Comparison of ENCODE assay signal across 18 mouse cellular contexts in genomic region chrX:159915125-159915524, GRCm38 (mm10).
DNase-seq lines count a peak whose midpoint lies in the region; ATAC-seq and TF ChIP-seq lines count a peak whose summit lies in the region.
"Had no signal": no experiment of that assay in that cellular context is flagged by ENCODE, and none has a peak within 500 bp of the region (broad histone marks: within the 10 kb centered on the region; RNA-seq: fewer than 3 reads in every experiment).

No protein-coding gene starts in this region.

- H3K4me2 ChIP-seq in forebrain, postnatal 0 days (ENCODE audit: low read depth) = no peak overlapping the region
- H3K4me2 ChIP-seq in forebrain, embryonic 15.5 days (replicated peaks) = no peak overlapping the region
- H3K4me2 ChIP-seq in neural tube, embryonic 15.5 days = no peak overlapping the region
- H3K4me2 ChIP-seq: hindbrain, embryonic 12.5 days; liver, embryonic 15.5 days; neural tube, embryonic 12.5 days had no signal

- TF ChIP-seq CTCF in forebrain, postnatal 0 days (IDR thresholded peaks at IDR 0.05; ENCODE audit: low read depth) = peak; percentile 33
- peak; percentile 69 for TF ChIP-seq CTCF in layer of hippocampus, adult 2 months (conservative IDR thresholded peaks at IDR 0.05)

- no peak for ATAC-seq in forebrain, postnatal 0 days
- ATAC-seq in forebrain, embryonic 15.5 days (replicated peaks) = no peak
- no peak for ATAC-seq in neural tube, embryonic 15.5 days (ENCODE audit: low FRiP score)
- ATAC-seq: inflammation-experienced regulatory T-cells, adult 6 months had no signal

- DNase-seq in forebrain, postnatal 0 days = peak; percentile 11
- DNase-seq in layer of hippocampus, adult 2 months (ENCODE audit: low spot score in 2 of 2) = no peak
- DNase-seq in layer of hippocampus, adult 11-12 months (ENCODE audit: low spot score) = no peak
- peak; percentile 24 for DNase-seq in 416B (ENCODE audit: low read depth)
- peak; percentile 14 for DNase-seq in NIH3T3 (ENCODE audit: low read depth)
- no peak for DNase-seq in adrenal gland, postnatal 14 days
- DNase-seq: cerebellum, adult 8-10 months; gastrocnemius, postnatal 25 days; kidney, adult 9 months; lung, postnatal 36 days; thymus, adult 18-20 months had no signal

- no peaks in the 10 kb centered on the region for H3K36me3 ChIP-seq in forebrain, postnatal 0 days (ENCODE audit: insufficient read depth)
- no peaks in the 10 kb centered on the region for H3K36me3 ChIP-seq in forebrain, embryonic 15.5 days
- H3K36me3 ChIP-seq in neural tube, embryonic 15.5 days = no peaks in the 10 kb centered on the region
- H3K36me3 ChIP-seq: forebrain, embryonic 10.5 days; hindbrain, embryonic 12.5 days; liver, embryonic 15.5 days; neural tube, embryonic 12.5 days had no signal

- H3K27me3 ChIP-seq in forebrain, postnatal 0 days (ENCODE audit: insufficient read depth, low read length) = no peaks in the 10 kb centered on the region
- no peaks in the 10 kb centered on the region for H3K27me3 ChIP-seq in forebrain, embryonic 15.5 days
- peaks cover 8% of the 10 kb centered on the region for H3K27me3 ChIP-seq in neural tube, embryonic 15.5 days (replicated peaks)
- H3K27me3 ChIP-seq: liver, embryonic 15.5 days; neural tube, embryonic 12.5 days had no signal

- no peaks in the 10 kb centered on the region for H3K4me1 ChIP-seq in forebrain, postnatal 0 days (ENCODE audit: insufficient read depth)
- no peaks in the 10 kb centered on the region for H3K4me1 ChIP-seq in forebrain, embryonic 15.5 days
- H3K4me1 ChIP-seq in neural tube, embryonic 15.5 days = no peaks in the 10 kb centered on the region
- H3K4me1 ChIP-seq: forebrain, embryonic 10.5 days; hindbrain, embryonic 12.5 days; liver, embryonic 15.5 days; neural tube, embryonic 12.5 days had no signal

- no peaks in the 10 kb centered on the region for H3K9me3 ChIP-seq in forebrain, postnatal 0 days (ENCODE audit: low read length)
- H3K9me3 ChIP-seq in forebrain, embryonic 15.5 days = no peaks in the 10 kb centered on the region
- no peaks in the 10 kb centered on the region for H3K9me3 ChIP-seq in neural tube, embryonic 15.5 days (replicated peaks)
- H3K9me3 ChIP-seq: forebrain, embryonic 10.5 days; hindbrain, embryonic 12.5 days; liver, embryonic 15.5 days; neural tube, embryonic 12.5 days had no signal

- H3K4me3 ChIP-seq in forebrain, postnatal 0 days (ENCODE audit: low read depth, low read length) = no peak overlapping the region
- H3K4me3 ChIP-seq in forebrain, embryonic 15.5 days = no peak overlapping the region
- H3K4me3 ChIP-seq in layer of hippocampus, adult 2 months = no peak overlapping the region
- H3K4me3 ChIP-seq in neural tube, embryonic 15.5 days (replicated peaks) = no peak overlapping the region
- H3K4me3 ChIP-seq: forebrain, embryonic 10.5 days; hindbrain, embryonic 12.5 days; liver, embryonic 15.5 days; neural tube, embryonic 12.5 days had no signal

- H3K9ac ChIP-seq in forebrain, postnatal 0 days = no peak overlapping the region
- no peak overlapping the region for H3K9ac ChIP-seq in forebrain, embryonic 15.5 days (replicated peaks)
- H3K9ac ChIP-seq in neural tube, embryonic 15.5 days (replicated peaks) = no peak overlapping the region
- H3K9ac ChIP-seq: hindbrain, embryonic 12.5 days; liver, embryonic 15.5 days; neural tube, embryonic 12.5 days had no signal

- 37% methylated on average over 1 of the region's 1 CpGs for WGBS in forebrain, postnatal 0 days
- WGBS in forebrain, embryonic 15.5 days = 35% methylated on average over 1 of the region's 1 CpGs
- WGBS in neural tube, embryonic 15.5 days = 51% methylated on average over 1 of the region's 1 CpGs

- H3K27ac ChIP-seq in forebrain, postnatal 0 days (ENCODE audit: low read depth, low read length) = no peak overlapping the region
- H3K27ac ChIP-seq in forebrain, embryonic 15.5 days (replicated peaks) = no peak overlapping the region
- H3K27ac ChIP-seq in layer of hippocampus, adult 2 months = no peak overlapping the region
- no peak overlapping the region for H3K27ac ChIP-seq in neural tube, embryonic 15.5 days (replicated peaks)
- H3K27ac ChIP-seq: forebrain, embryonic 10.5 days; hindbrain, embryonic 12.5 days; liver, embryonic 15.5 days; neural tube, embryonic 12.5 days had no signal

Comparison
In these comparisons a context has a peak if more than half of its experiments do, and no peak if none do; other contexts are left out.
1. DNase-seq: peak in forebrain, postnatal 0 days (single experiment), 416B (single experiment) and NIH3T3 (single experiment); none in layer of hippocampus, adult 2 months (0 of 2), layer of hippocampus, adult 11-12 months (single experiment) and adrenal gland, postnatal 14 days (single experiment).